Mouse (Mus musculus) spleen, adult 2 months (tissue): Measurements from ENCODE around the gene Tcfl5.

Experiments used
- CTCF ChIP-seq: fragments of 200-500 bp; IDR thresholded peaks from 2 replicates; pipeline ENCODE4 v1.5.1; 2011; ENCODE audit warnings: mild to moderate bottlenecking, inconsistent platforms; ENCODE audit not compliant: insufficient read depth, insufficient read length, insufficient replicate concordance; ENCODE audit errors: extremely low read depth
- POLR2A ChIP-seq: fragments of 200-500 bp; IDR thresholded peaks from 2 replicates; pipeline ENCODE4 v1.6.1; 2011; ENCODE audit warnings: low read depth, low read length, inconsistent platforms

DNA sequence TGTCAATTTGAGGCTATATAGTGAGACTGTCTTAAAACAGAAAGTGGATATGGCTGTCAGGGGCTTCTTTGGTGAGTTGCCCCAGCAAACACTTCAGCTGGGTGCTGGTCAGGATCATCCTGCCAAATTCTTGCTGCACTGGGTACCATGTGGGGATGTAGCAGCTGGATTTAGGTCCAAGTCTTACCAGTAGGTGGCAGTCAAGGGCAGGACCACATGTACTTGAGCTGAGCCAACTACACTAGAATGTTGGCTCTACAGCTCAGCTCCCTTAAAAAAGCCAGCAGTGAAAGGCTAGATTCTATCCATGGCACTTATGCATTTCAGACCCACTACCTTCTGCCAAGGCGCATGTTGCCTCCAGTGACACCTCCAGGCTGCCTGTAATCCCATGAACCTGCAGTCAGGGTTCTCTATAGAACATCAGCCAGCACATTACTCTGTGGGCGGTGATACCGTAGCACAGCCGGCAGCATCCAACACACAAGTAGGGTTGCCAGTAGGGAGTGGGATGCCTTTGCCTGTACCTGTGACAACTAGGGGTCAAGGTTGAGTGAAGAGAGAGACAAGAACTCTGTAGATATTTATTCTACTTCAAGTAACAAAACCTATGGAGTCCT, 15.0 kb upstream of the Tcfl5 start:
- no peak for TF ChIP-seq POLR2A
- TF ChIP-seq CTCF: peak; percentile 69; the same call in 1 of the 2 replicates
